Mouse (Mus musculus) liver, embryonic 14.5 days (tissue): ENCODE data around the gene Smg5.

ENCODE experiments used
- CTCF ChIP-seq: IDR thresholded peaks from 2 replicates; pipeline ENCODE4 v1.5.1; 2016; ENCODE audit warnings: antibody characterized with exemption, low read depth, control low read depth
- EP300 ChIP-seq: IDR thresholded peaks from 2 replicates; pipeline ENCODE4 v1.6.1; 2016; ENCODE audit warnings: antibody characterized with exemption, low read depth

GRCm38 (mm10) chr3:88393776-88394375 lies 57.8 kb downstream of the Smg5 start:
- TF ChIP-seq CTCF, result no peak
- no peak for TF ChIP-seq EP300
